ENCODE assay signal across 41 mouse cellular contexts in genomic region chr13:111508645-111509044, GRCm38 (mm10). TPM values are rescaled to one million over a fixed set of nuclear protein-coding genes. Genes with fewer than 3 reads are reported as not detected.
A peak's percentile ranks its signal among the peaks of the same experiment; 100 is the strongest.
DNase-seq lines count a peak whose midpoint lies in the region; ATAC-seq and TF ChIP-seq lines count a peak whose summit lies in the region.
"Had no signal": no experiment of that assay in that cellular context is flagged by ENCODE, and none has a peak within 500 bp of the region (broad histone marks: within the 10 kb centered on the region; RNA-seq: fewer than 3 reads in every experiment).

No protein-coding gene starts in this region.

- H3K4me2 ChIP-seq in CH12.LX (ENCODE audit: insufficient read depth, low read depth, poor library complexity, severe bottlenecking): peak overlapping the region; percentile 22
- H3K4me2 ChIP-seq: hindbrain, embryonic 14.5 days; intestine, embryonic 15.5 days; limb, embryonic 15.5 days; liver, embryonic 13.5 days; midbrain, embryonic 11.5 days; neural tube, embryonic 12.5 days had no signal

- in situ Hi-C loops in CH12.LX (cut with MboI; ENCODE audit: low pct_ligation_motif_present, low pct_unique_long_range_greater_than_20kb, low sequenced_read_pairs): no loop called here

- no peak overlapping the region for H3K4me3 ChIP-seq in heart, embryonic 10.5 days
- no peak overlapping the region for H3K4me3 ChIP-seq in CH12.LX (replicated peaks in 1 of 3; ENCODE audit: low read depth in 2 of 3, low read length in 2 of 3, poor library complexity in 1 of 3)
- H3K4me3 ChIP-seq: erythroblast, embryonic 14.5 days; heart, adult 2 months; heart, embryonic 15.5 days; intestine, embryonic 15.5 days; limb, embryonic 10.5 days; limb, embryonic 15.5 days; liver, embryonic 13.5 days; myocyte; neural tube, embryonic 12.5 days had no signal

- H3K9ac ChIP-seq in CH12.LX (ENCODE audit: insufficient read depth, low read depth): no peak overlapping the region
- H3K9ac ChIP-seq: heart, embryonic 15.5 days; hindbrain, embryonic 14.5 days; intestine, embryonic 15.5 days; limb, embryonic 15.5 days; liver, embryonic 13.5 days; neural tube, embryonic 12.5 days had no signal

- no peak for TF ChIP-seq POLR2A in CH12.LX (IDR thresholded peaks at IDR 0.05; ENCODE audit: low read depth, low read length)

- DNase-seq in heart, embryonic 10.5 days (ENCODE audit: low spot score): no peak
- no peak for DNase-seq in heart, postnatal 25 days (ENCODE audit: low spot score)
- DNase-seq in CH12.LX (ENCODE audit: extremely low read depth): no peak
- peak; percentile 59 for DNase-seq in induced T-regulatory cell, adult 2 months (ENCODE audit: low read depth)
- no peak for DNase-seq in Muller cell, postnatal 12 days (ENCODE audit: inconsistent ontology term)
- DNase-seq in cerebellum, adult 11 months: no peak
- DNase-seq in c-Kit-positive CD71-positive TER-119-positive erythroid progenitor cells, embryonic 14.5 days (ENCODE audit: low spot score): no peak
- DNase-seq: adrenal gland, postnatal 10 days; cerebellum, adult 18-20 months; cerebellum, postnatal 10 days; gastrocnemius, postnatal 25 days; heart, adult 2 months; heart, postnatal 36 days; kidney, adult 2 months; kidney, postnatal 36 days; liver, embryonic 13.5 days; lung, adult 18-20 months; thymus, postnatal 14 days had no signal

- no peaks in the 10 kb centered on the region for H3K79me2 ChIP-seq in CH12.LX (replicated peaks; ENCODE audit: control insufficient read depth, extremely low read depth, insufficient read depth, poor library complexity, severe bottlenecking)

- no peak for TF ChIP-seq CTCF in CH12.LX (conservative IDR thresholded peaks at IDR 0.05 in 1 of 2, IDR thresholded peaks at IDR 0.05 in 1 of 2; ENCODE audit: low read depth in 2 of 2, low read length in 2 of 2)

- dilution Hi-C loops in CH12.LX (cut with MboI; ENCODE audit: extremely low pct_ligation_motif_present, extremely low pct_unique_long_range_greater_than_20kb, low sequenced_read_pairs): no loop called here

- intact Hi-C loops in heart, postnatal 25 days (cut with DNase I): no loop called here

- TF ChIP-seq RAD21 in CH12.LX (IDR thresholded peaks at IDR 0.05; ENCODE audit: low read depth, low read length): no peak

- no peaks in the 10 kb centered on the region for H3K9me3 ChIP-seq in heart, embryonic 10.5 days
- no peaks in the 10 kb centered on the region for H3K9me3 ChIP-seq in CH12.LX (replicated peaks; ENCODE audit: low read length)
- H3K9me3 ChIP-seq: heart, embryonic 15.5 days; intestine, embryonic 15.5 days; limb, embryonic 10.5 days; limb, embryonic 15.5 days; liver, embryonic 13.5 days; neural tube, embryonic 12.5 days had no signal

- peaks cover 12% of the 10 kb centered on the region for H3K4me1 ChIP-seq in heart, embryonic 10.5 days
- H3K4me1 ChIP-seq in CH12.LX (ENCODE audit: control insufficient read depth in 1 of 2, insufficient read depth in 2 of 2): peaks cover 0 to 2% of the 10 kb centered on the region in 2 experiments; a peak in 3 of 4 replicates
- H3K4me1 ChIP-seq: intestine, embryonic 15.5 days; limb, embryonic 15.5 days; liver, embryonic 13.5 days; neural tube, embryonic 12.5 days had no signal

- TF ChIP-seq EP300 in CH12.LX (IDR thresholded peaks at IDR 0.05; ENCODE audit: low read length): no peak

- H3K36me3 ChIP-seq in heart, embryonic 10.5 days: no peaks in the 10 kb centered on the region
- no peaks in the 10 kb centered on the region for H3K36me3 ChIP-seq in CH12.LX (replicated peaks in 1 of 2; ENCODE audit: control insufficient read depth in 1 of 2, insufficient read depth in 1 of 2, low read length in 1 of 2)
- H3K36me3 ChIP-seq: heart, embryonic 15.5 days; intestine, embryonic 15.5 days; limb, embryonic 10.5 days; limb, embryonic 15.5 days; liver, embryonic 13.5 days; neural tube, embryonic 12.5 days had no signal

- peak; percentile 69; the same call in 1 of the 2 replicates for ATAC-seq in neutrophil, adult 5-6 weeks (ENCODE audit: extremely low read depth, insufficient number of reproducible peaks, low FRiP score, poor library complexity, severe bottlenecking)
- ATAC-seq: forebrain, embryonic 16.5 days; intestine, embryonic 15.5 days; lung, postnatal 0 days; midbrain, embryonic 16.5 days; Patski had no signal

- peak overlapping the region; percentile 44; the same call in 1 of the 2 replicates for H3K27ac ChIP-seq in heart, embryonic 10.5 days
- no peak overlapping the region for H3K27ac ChIP-seq in CH12.LX (ENCODE audit: insufficient read depth, low read depth)
- H3K27ac ChIP-seq: heart, adult 2 months; heart, embryonic 15.5 days; hindbrain, embryonic 14.5 days; intestine, embryonic 15.5 days; limb, embryonic 10.5 days; limb, embryonic 15.5 days; liver, embryonic 13.5 days; macrophage; neural tube, embryonic 12.5 days had no signal

- H3K27me3 ChIP-seq in heart, embryonic 10.5 days (ENCODE audit: insufficient read depth, poor library complexity, severe bottlenecking): no peaks in the 10 kb centered on the region
- H3K27me3 ChIP-seq in CH12.LX (replicated peaks): no peaks in the 10 kb centered on the region
- H3K27me3 ChIP-seq: heart, embryonic 15.5 days; intestine, embryonic 15.5 days; limb, embryonic 15.5 days; neural tube, embryonic 12.5 days; Patski had no signal

- 75% methylated on average over 6 of the region's 6 CpGs for WGBS in heart, embryonic 10.5 days

TF ChIP-seq in CH12.LX, 34 proteins besides CTCF, POLR2A, EP300 and RAD21:
- TF ChIP-seq MYC (IDR thresholded peaks at IDR 0.05; ENCODE audit: low read depth, low read length): no peak
- peak; percentile 67 for TF ChIP-seq BHLHE40 (IDR thresholded peaks at IDR 0.05; ENCODE audit: low read depth, low read length)

RNA-seq across cellular contexts. Expression of gene Gpbp1, which starts 18.7 kb away (rescaled TPM):
- polyA plus RNA-seq in heart, embryonic 10.5 days (2016; fragmentation: Nextera tagmentation; extraction: Ambion mirVana): 62.5 and 75.2 TPM in 2 replicates
- 10 to 100 TPM; 46.3 to 53.5 TPM for total RNA-seq in heart, postnatal 25 days (2021)
- total RNA-seq in CH12.LX (2012; rRNA removed) (43.3 and 50.4 TPM in 2 replicates), CH12.LX (2014; rRNA removed) (96.1 and 107 TPM in 2 replicates)
- 85.7 and 99.6 TPM in 2 replicates for polyA plus RNA-seq in CH12.LX (2012; ENCODE audit: insufficient read length, low read depth)
- 245 and 281 TPM in 2 replicates for total RNA-seq in neutrophil, adult 5-6 weeks (2017)

RNA-seq across cellular contexts. Expression of gene Gm49496, which starts 41.1 kb away (rescaled TPM):
- polyA plus RNA-seq in heart, embryonic 10.5 days (2016; fragmentation: Nextera tagmentation; extraction: Ambion mirVana): not detected in 2 replicates
- not detected for total RNA-seq in heart, postnatal 25 days (2021)
- total RNA-seq in CH12.LX (2012; rRNA removed) (not detected in 2 replicates), CH12.LX (2014; rRNA removed) (not detected in 2 replicates)
- not detected in 2 replicates for polyA plus RNA-seq in CH12.LX (2012; ENCODE audit: insufficient read length, low read depth)
- total RNA-seq in neutrophil, adult 5-6 weeks (2017): not detected in 2 replicates
- total RNA-seq: adrenal gland, postnatal 10 days; gastrocnemius, postnatal 25 days; heart, adult 2 months; heart, postnatal 36 days; layer of hippocampus, adult 8-10 months; layer of hippocampus, postnatal 25 days had no signal
- polyA plus RNA-seq: cortical plate, adult 2 months; embryonic facial prominence, embryonic 14.5 days; erythroblast, embryonic 14.5 days; forebrain, embryonic 11.5 days; forebrain, embryonic 16.5 days; heart, adult 2 months; heart, embryonic 15.5 days; hindbrain, embryonic 14.5 days; intestine, embryonic 15.5 days; kidney, adult 2 months; kidney, embryonic 16.5 days; limb, embryonic 10.5 days; limb, embryonic 15.5 days; liver, embryonic 13.5 days; lung, postnatal 0 days; macrophage; midbrain, embryonic 11.5 days; midbrain, embryonic 16.5 days; myocyte; neural tube, embryonic 12.5 days; stomach, embryonic 16.5 days; urinary bladder, adult 2 months had no signal
